Mouse (Mus musculus) kidney, embryonic 15.5 days (tissue): Measurements from ENCODE around the gene Jmy. TPM values are rescaled to one million over a fixed set of nuclear protein-coding genes. Genes with fewer than 3 reads are reported as not detected.
A peak's percentile ranks its signal among the peaks of the same experiment; 100 is the strongest.
"Not testable (repeated sequence)": the region's sequence is repeated elsewhere in the genome, so short reads cannot be mapped to it uniquely, and the experiment has no call there.

Experiments
- ATAC-seq: fragments of 200-750 bp; cut with Nextera tagmentation; replicated peaks from 2 replicates; pipeline ENCODE4 v1.8.0; 2017; ENCODE audit warnings: moderate TSS enrichment; ENCODE audit not compliant: low FRiP score
- H3K27ac ChIP-seq: fragments of 300-500 bp; sonication (generic); 2 replicates; pipeline ENCODE4 v1.5.1; 2015; ENCODE audit warnings: mild to moderate bottlenecking, inconsistent platforms
- H3K27me3 ChIP-seq: fragments of 300-500 bp; sonication (generic); 2 replicates; pipeline ENCODE4 v1.6.1; 2015; ENCODE audit warnings: inconsistent platforms
- H3K36me3 ChIP-seq: fragments of 300-500 bp; sonication (generic); 2 replicates; pipeline ENCODE4 v1.6.1; 2015; ENCODE audit warnings: inconsistent platforms
- H3K4me1 ChIP-seq: fragments of 300-500 bp; sonication (generic); 2 replicates; pipeline ENCODE4 v1.6.1; 2015; ENCODE audit warnings: inconsistent platforms
- H3K4me2 ChIP-seq: fragments of 300-500 bp; sonication (generic); 2 replicates; pipeline ENCODE4 v1.6.1; 2015; ENCODE audit warnings: moderate library complexity, mild to moderate bottlenecking, inconsistent platforms
- H3K4me3 ChIP-seq: fragments of 300-500 bp; sonication (generic); replicated peaks from 2 replicates; pipeline ENCODE4 v1.5.1; 2015; ENCODE audit warnings: mild to moderate bottlenecking, inconsistent platforms
- H3K9ac ChIP-seq: fragments of 300-500 bp; sonication (generic); 2 replicates; pipeline ENCODE4 v1.6.1; 2015; ENCODE audit warnings: mild to moderate bottlenecking, inconsistent platforms
- H3K9me3 ChIP-seq: fragments of 300-500 bp; sonication (generic); replicated peaks from 2 replicates; pipeline ENCODE4 v1.6.1; 2016; ENCODE audit warnings: inconsistent platforms
- WGBS: fragments of 180-500 bp; shearing (Covaris S2); methylation state at CpG from one replicate; pipeline ENCODE4 v1.1.7; 2015; ENCODE audit warnings: mixed read lengths; 5-methylcytosine and 5-hydroxymethylcytosine counted together
- polyA plus RNA-seq: library from polyadenylated mRNA; unstranded; fragments of >200 nt; fragmentation: Nextera tagmentation; extraction: Ambion mirVana; gene quantifications from 2 replicates; pipeline ENCODE4 v1.2.1, GENCODE M21; 2015

Jmy gene
- 5.3 and 6.1 TPM in 2 replicates for polyA plus RNA-seq

DNA sequence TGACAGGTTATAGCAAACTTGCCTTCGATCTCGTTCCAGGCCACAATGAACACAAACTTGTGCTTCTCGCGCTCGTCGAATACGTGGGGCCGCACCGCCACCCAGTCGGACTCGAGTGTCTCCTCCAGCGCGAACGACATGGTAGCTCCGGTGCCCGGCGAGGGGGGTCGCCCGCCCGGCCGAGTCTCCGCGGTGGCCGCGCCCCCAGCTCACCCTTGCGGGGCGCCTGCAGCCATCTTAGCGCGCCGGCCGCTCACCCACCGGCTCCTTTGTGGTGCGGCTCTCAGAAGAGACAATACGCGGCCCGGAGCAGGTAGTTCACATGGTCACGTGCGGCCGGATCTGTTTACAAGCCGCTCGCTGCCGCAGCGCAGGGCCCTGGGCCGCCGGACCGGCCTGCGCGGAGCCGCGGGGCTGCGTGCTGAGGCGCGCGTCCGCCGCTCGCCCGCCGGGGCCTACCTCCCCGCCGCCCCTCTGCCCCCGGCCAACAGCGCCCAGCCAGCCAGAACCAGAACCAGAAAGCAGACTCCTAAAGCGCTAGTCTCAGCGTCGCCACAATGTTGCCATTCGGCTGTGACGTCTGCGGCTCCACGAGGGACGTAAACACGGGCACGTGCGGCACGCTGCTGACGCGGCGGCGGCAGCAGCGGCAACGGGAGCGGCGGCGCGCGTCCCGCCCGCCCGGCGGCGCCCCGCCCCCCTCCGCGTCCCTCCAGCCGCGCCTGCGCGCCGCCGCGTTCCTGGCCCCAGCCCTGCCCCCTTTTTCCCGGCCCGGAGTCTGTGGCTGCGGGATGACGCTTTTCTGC lies at the start of gene Jmy:
TSS of gene Jmy (minus strand) at position 642 of the 806 bp plus-strand sequence.
- peak within 1 kb of the TSS; percentile 77 for H3K4me2 ChIP-seq
- peaks cover under 1% of the 10 kb centered on the region; the same call in 1 of the 2 replicates for H3K36me3 ChIP-seq
- no peaks in the 10 kb centered on the region for H3K9me3 ChIP-seq
- H3K4me1 ChIP-seq = peaks cover 26% of the 10 kb centered on the region
- ATAC-seq = peak; percentile 93
- peak within 1 kb of the TSS; percentile 98 for H3K9ac ChIP-seq
- peak within 1 kb of the TSS; percentile 97 for H3K4me3 ChIP-seq
- under 1% methylated on average over 94 of the region's 105 CpGs for WGBS
- peak within 1 kb of the TSS; percentile 98 for H3K27ac ChIP-seq
- no peaks in the 10 kb centered on the region for H3K27me3 ChIP-seq

DNA sequence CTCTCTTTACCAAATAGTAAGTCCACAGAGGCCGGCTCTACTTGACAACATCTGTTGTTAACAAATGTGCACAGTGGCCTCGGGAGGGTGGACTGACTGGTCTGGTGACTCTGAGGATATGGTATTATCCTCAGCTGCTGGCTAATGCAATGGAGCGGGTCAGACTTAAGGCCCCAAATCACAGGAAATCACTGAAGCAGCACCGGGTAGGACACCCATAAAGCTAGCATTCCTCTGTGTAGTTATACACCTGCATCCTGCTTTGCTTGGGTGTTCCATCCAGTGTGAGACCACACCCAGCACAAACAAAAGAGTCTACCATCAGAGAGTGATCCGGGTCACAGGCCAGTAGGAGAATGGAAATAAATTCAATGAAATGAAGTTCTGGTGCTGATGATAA lies 48.0 kb upstream of the Jmy start:
- ATAC-seq = peak; percentile 81
- no peak overlapping the region for H3K4me2 ChIP-seq
- H3K36me3 ChIP-seq = no peaks in the 10 kb centered on the region
- no peak overlapping the region for H3K9ac ChIP-seq
- no peaks in the 10 kb centered on the region for H3K9me3 ChIP-seq
- no peak overlapping the region for H3K4me3 ChIP-seq
- no peaks in the 10 kb centered on the region for H3K4me1 ChIP-seq
- H3K27ac ChIP-seq = no peak overlapping the region
- 46% methylated on average over 5 of the region's 5 CpGs for WGBS
- H3K27me3 ChIP-seq = no peaks in the 10 kb centered on the region

DNA sequence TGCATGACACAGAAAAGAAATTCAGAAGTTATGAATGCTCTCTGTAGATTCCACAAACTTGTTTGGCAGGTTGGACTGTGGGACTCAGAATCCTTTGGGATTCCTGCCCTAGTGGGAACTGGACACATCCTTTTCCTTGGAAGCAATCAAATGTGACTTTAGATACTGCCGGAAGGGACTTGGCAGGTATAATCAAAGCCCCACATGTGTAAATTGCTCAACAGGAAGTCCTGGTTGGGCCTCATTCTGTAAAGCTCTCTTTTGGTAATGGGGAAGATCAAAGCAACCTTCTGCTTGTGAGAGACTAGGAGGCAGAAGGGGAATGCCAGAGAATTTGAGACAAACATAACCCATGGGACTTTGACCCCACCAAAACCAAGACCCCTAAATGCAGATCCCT lies 46.4 kb upstream of the Jmy start:
- Histone ChIP-seq H3K4me3 (no peak overlapping the region), H3K27ac (no peak overlapping the region)
- 54% methylated on average over 1 of the region's 1 CpGs for WGBS

DNA sequence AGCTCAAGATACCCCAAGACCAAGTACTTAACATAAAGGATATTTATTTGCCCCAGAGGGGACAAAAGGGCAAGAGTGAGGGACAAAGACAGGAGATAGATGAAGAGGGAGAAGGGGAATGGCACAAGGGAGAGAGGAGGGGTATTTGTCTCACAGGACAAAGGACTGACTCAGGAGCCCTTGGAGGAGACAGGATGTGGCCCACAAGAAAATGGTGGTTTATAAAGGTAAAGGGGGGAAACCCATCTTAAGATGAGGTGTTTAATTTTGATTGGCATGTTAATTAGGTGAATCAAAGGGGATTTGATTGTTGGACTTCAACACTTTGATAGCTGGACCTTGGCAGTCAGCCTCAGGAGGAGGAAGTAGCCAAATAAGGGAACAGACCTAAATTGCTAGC lies 44.7 kb upstream of the Jmy start:
- H3K9me3 ChIP-seq = no peaks in the 10 kb centered on the region
- H3K4me3 ChIP-seq = no peak overlapping the region
- no peak overlapping the region for H3K4me2 ChIP-seq
- no peak overlapping the region for H3K27ac ChIP-seq
- H3K27me3 ChIP-seq = no peaks in the 10 kb centered on the region
- no peaks in the 10 kb centered on the region for H3K36me3 ChIP-seq
- ATAC-seq = no peak
- H3K9ac ChIP-seq = no peak overlapping the region
- no peaks in the 10 kb centered on the region for H3K4me1 ChIP-seq

More for the DNA sequence above, 46.4 kb upstream of the Jmy start:
- H3K27me3 ChIP-seq = no peaks in the 10 kb centered on the region
- no peak overlapping the region for H3K4me2 ChIP-seq
- no peaks in the 10 kb centered on the region for H3K36me3 ChIP-seq
- no peaks in the 10 kb centered on the region for H3K4me1 ChIP-seq
- no peaks in the 10 kb centered on the region for H3K9me3 ChIP-seq
- no peak overlapping the region for H3K9ac ChIP-seq
- ATAC-seq = no peak

DNA sequence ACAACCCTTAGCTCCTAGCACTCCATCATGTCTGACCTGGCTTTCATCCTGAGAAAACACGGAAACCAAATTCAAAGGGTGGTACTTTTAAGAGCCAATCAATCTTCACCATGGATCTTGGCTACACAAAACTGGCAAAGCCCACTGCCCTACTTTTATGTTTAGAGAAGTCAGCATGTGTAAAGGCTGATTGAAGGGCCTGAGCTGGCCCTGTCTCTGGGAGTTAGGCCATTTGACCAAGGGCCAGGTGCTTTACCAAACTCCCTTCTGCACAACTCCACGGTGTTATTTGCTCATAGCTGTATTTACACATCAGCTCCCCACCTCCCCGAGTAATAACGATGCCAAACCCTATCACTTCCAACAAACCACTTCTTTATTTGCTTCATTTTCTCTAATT lies 39.7 kb upstream of the Jmy start:
- no peaks in the 10 kb centered on the region for H3K27me3 ChIP-seq

DNA sequence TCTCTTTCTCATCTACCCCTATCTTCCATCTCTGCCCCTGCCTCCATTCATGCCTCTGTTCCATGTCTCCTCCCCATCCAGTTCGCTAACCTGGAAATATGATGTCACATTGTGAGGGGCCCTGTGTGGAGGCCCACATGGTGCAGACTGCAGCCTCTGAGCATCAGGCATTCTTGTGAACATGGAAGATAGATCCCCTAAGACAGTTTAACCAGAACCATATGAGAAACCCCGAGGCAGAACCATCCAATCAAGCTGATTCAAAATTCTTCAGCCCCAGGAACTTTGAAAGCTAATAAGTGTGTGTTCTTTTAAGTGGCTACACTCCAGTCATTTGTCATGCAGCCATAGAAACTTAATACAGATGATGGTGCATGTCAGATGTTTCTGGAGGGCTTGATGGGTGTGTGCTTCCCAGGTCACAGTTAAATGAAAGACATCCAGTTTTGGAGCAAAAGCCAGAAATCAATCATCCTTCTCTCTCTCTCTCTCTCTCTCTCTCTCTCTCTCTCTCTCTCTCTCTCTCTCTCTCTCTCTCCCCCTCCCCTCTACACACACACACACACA lies 19.2 kb upstream of the Jmy start:
- no peak overlapping the region for H3K4me3 ChIP-seq
- H3K4me2 ChIP-seq = no peak overlapping the region
- H3K27ac ChIP-seq = no peak overlapping the region
- H3K9me3 ChIP-seq = no peaks in the 10 kb centered on the region
- no peak overlapping the region for H3K9ac ChIP-seq
- WGBS = 62% methylated on average over 2 of the region's 2 CpGs
- H3K4me1 ChIP-seq = 0 out of 2 replicates have a peak, but pooled peaks cover 6% of the 10 kb centered on the region
- H3K27me3 ChIP-seq = no peaks in the 10 kb centered on the region
- H3K36me3 ChIP-seq = no peaks in the 10 kb centered on the region
- ATAC-seq = no peak

More for the DNA sequence above, 39.7 kb upstream of the Jmy start:
- no peak overlapping the region for H3K9ac ChIP-seq
- no peaks in the 10 kb centered on the region for H3K36me3 ChIP-seq
- no peak for ATAC-seq
- no peak overlapping the region for H3K4me3 ChIP-seq
- no peaks in the 10 kb centered on the region for H3K4me1 ChIP-seq
- no peak overlapping the region for H3K4me2 ChIP-seq
- H3K9me3 ChIP-seq = no peaks in the 10 kb centered on the region
- H3K27ac ChIP-seq = no peak overlapping the region
- WGBS = 76% methylated on average over 4 of the region's 4 CpGs

DNA sequence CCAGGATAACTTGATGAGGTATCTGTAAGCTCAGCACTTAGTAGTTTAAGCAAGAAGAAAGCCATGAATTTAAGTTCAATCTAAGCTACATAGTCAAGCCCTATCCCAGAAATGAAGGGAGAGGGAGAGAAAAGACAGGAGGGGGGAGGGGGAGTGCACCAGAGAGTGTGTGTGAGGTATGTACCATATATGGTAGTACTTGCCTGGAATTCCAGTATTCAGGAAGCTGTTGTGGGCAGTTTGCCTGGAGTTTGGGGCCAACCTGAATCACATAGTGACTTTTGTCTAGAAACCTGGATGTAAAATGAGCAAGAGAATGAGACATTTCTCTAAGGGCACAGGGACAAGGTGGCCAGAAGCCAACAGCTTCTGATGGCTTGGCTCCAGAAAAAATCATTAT lies 17.6 kb upstream of the Jmy start:
- no peak overlapping the region for H3K27ac ChIP-seq
- 0 out of 2 replicates have a peak, but pooled peaks cover 3% of the 10 kb centered on the region for H3K4me1 ChIP-seq
- ATAC-seq = no peak
- H3K36me3 ChIP-seq = no peaks in the 10 kb centered on the region
- no peaks in the 10 kb centered on the region for H3K27me3 ChIP-seq
- no peak overlapping the region for H3K4me2 ChIP-seq
- no peak overlapping the region for H3K9ac ChIP-seq
- no peaks in the 10 kb centered on the region for H3K9me3 ChIP-seq
- no peak overlapping the region for H3K4me3 ChIP-seq

DNA sequence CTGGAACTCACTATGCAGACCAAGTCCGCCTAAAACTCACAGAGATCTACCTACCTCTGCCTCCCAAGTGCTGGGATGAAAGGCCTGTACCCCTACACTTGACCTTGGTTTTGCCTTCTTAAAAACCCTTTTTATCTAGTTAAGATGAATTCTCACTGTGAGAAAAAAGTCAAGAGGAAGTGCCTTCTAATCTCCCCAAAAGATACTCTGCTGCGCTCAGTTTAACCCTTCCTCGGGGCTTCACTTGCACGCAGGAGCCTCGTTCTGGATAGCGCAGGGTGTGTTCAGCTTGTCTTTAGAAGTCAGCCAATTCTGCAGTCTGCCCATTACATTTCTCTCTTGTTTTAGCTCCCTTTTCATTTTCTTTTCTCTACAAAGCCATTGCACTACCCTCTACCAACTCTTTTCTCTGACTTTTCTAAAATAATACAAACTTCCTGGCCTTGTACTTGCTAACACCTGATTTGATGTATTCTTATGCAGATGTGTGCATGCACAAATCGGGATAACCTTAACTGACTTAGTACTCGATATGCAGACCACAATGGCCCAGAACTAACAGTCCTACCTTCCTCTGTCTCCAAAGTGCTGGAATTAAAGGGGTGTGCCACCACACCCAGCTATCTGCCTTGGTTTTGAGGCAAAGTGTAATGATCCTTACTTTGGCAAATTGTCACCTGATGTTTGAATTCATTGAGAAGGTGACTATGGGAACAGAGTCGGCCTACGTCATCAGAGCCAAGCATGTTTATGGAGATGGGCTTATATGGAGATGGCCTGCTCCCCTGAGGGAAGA lies 14.6 kb upstream of the Jmy start:
- H3K27me3 ChIP-seq = no peaks in the 10 kb centered on the region
- H3K4me3 ChIP-seq = no peak overlapping the region
- H3K9ac ChIP-seq = no peak overlapping the region
- no peaks in the 10 kb centered on the region for H3K36me3 ChIP-seq
- H3K9me3 ChIP-seq = no peaks in the 10 kb centered on the region
- H3K27ac ChIP-seq = no peak overlapping the region
- no peak overlapping the region for H3K4me2 ChIP-seq
- 0 out of 2 replicates have a peak, but pooled peaks cover 3% of the 10 kb centered on the region for H3K4me1 ChIP-seq
- ATAC-seq = no peak
- 90% methylated on average over 10 of the region's 10 CpGs for WGBS

DNA sequence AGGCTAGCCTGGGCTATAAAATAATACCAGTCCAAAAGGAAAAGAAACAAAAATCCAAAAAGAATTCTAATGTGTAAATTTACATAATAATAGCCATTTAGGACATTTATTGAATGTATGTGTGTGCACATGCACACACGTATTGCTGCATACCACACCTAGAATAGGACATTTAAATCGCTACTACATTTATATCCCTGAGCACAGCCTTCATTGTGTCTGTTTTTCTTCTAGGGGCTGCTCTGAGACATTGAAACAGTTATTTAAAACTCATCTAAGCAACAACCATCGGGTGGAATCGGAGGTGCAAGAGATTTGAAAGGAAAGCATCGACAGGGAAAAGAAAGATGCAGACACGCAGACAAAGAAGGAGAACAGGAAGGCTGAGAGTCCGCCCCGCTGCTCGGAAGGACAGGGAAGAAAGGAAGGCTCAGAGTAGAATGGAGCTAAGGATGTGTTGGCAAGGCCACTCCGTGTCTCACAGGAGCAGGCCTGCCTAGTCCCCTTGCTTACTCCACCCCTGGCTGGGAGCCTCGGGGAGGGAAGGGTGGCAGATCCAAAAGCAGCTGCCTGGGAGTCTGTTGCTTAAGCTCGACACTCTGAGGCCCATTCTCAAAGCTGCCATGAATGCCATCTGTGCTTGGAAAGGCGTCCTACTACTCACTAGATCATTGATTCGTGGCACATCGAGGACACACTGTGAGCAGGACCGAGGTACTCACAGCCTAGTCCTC lies 11.0 kb upstream of the Jmy start:
- Histone ChIP-seq H3K9me3 (no peaks in the 10 kb centered on the region), H3K4me3 (no peak overlapping the region), H3K36me3 (no peaks in the 10 kb centered on the region), H3K4me2 (no peak overlapping the region), H3K9ac (no peak overlapping the region), H3K27ac (no peak overlapping the region), H3K27me3 (no peaks in the 10 kb centered on the region), H3K4me1 (no peaks in the 10 kb centered on the region)
- ATAC-seq = no peak
- WGBS = 73% methylated on average over 16 of the region's 16 CpGs

DNA sequence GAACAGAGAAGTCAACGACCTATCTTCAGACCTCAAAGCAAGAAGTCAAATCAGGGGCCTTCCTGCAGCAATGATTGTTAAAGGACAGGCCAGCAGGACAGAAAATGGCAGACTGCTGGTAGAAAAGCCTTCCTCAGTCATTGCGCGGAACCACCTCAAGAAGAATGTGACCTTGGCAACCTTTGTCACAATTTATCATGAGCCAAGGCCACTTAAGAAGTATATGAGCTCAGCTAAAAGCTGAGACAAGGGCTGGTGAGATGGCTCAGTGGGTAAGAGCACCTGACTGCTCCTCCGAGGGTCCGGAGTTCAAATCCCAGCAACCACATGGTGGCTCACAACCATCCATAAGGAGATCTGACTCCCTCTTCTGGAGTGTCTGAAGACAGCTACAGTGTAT lies 7.3 kb upstream of the Jmy start:
- H3K27ac ChIP-seq, H3K27me3 ChIP-seq, H3K9me3 ChIP-seq, H3K4me1 ChIP-seq, H3K36me3 ChIP-seq, H3K4me2 ChIP-seq, H3K4me3 ChIP-seq, H3K9ac ChIP-seq, ATAC-seq: not testable (repeated sequence)
- 75% methylated on average over 5 of the region's 5 CpGs for WGBS

DNA sequence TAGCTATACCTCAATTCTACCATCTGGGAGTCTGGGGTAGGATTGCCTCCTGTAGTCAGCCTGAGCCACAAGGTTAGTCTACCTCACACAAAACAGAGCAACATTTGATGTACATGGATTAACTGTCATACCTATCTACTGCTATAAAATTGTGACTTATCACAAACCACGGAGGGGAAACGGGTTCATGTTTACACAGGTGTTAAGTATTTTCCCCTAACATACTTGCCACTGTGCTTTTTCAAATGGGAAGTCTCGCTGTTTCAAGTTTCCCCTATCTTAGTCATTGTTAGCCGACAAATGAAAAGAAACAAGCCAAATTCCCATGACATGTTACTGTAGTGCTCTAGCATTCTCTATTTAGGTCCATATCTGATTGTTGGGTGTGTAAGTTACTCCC lies 2.1 kb upstream of the Jmy start:
- no peaks in the 10 kb centered on the region for H3K9me3 ChIP-seq
- no peak overlapping the region for H3K4me2 ChIP-seq
- H3K9ac ChIP-seq = no peak overlapping the region
- H3K27ac ChIP-seq = no peak overlapping the region
- H3K4me1 ChIP-seq = peaks cover 14% of the 10 kb centered on the region
- WGBS = 52% methylated on average over 4 of the region's 4 CpGs
- ATAC-seq = no peak
- H3K27me3 ChIP-seq = no peaks in the 10 kb centered on the region
- no peaks in the 10 kb centered on the region for H3K36me3 ChIP-seq
- no peak overlapping the region for H3K4me3 ChIP-seq
